Mouse (Mus musculus) cerebellum, adult 18-20 months (tissue): ENCODE data around the gene 1810010H24Rik.
"Not testable (repeated sequence)": the region's sequence is repeated elsewhere in the genome, so short reads cannot be mapped to it uniquely, and the experiment has no call there.

Experiments
- DNase-seq, 2 experiments: peaks; one replicate each; pipeline ENCODE4 v3.0.0; 2021

Gene 1810010H24Rik

GRCm38 (mm10) chr11:107025411-107026321, at the start of gene 1810010H24Rik:
Gene 1810010H24Rik (plus strand): TSS chr11:107025681.
- peak; percentile 47 to 58 for DNase-seq

- no peak for DNase-seq
These were observed 49.3 kb upstream of the 1810010H24Rik start for GRCm38 (mm10) chr11:106976194-106976593.

GRCm38 (mm10) chr11:106980455-106980854, 45.0 kb upstream of the 1810010H24Rik start:
- peak; percentile 63 to 66 for DNase-seq

- DNase-seq = peak in 1 of 2 experiments; percentile 12
These were observed 43.7 kb upstream of the 1810010H24Rik start for GRCm38 (mm10) chr11:106981787-106982186.

- no peak for DNase-seq
These were observed 43.1 kb upstream of the 1810010H24Rik start for GRCm38 (mm10) chr11:106982351-106982750.

- DNase-seq = not testable (repeated sequence)
These were observed 39.4 kb upstream of the 1810010H24Rik start for GRCm38 (mm10) chr11:106985979-106986604.

- DNase-seq = no peak
These were observed 38.1 kb upstream of the 1810010H24Rik start for GRCm38 (mm10) chr11:106987384-106987783.

GRCm38 (mm10) chr11:106994246-106995085, 31.0 kb upstream of the 1810010H24Rik start:
- DNase-seq = no peak

- not testable (repeated sequence) for DNase-seq
These were observed 29.0 kb upstream of the 1810010H24Rik start for GRCm38 (mm10) chr11:106996492-106996891.

- DNase-seq = no peak
These were observed 27.5 kb upstream of the 1810010H24Rik start for GRCm38 (mm10) chr11:106997976-106998375.

- DNase-seq = peak; percentile 19 to 24
These were observed 26.8 kb upstream of the 1810010H24Rik start for GRCm38 (mm10) chr11:106998651-106999150.

- DNase-seq = peak; percentile 88
These were observed 26.1 kb upstream of the 1810010H24Rik start, which contains the start of gene Kpna2 for GRCm38 (mm10) chr11:106999151-106999948. Gene Kpna2 (minus strand): TSS chr11:106999541.

- DNase-seq = no peak
These were observed 25.4 kb upstream of the 1810010H24Rik start for GRCm38 (mm10) chr11:106999949-107000513.

GRCm38 (mm10) chr11:107001760-107002675, 23.5 kb upstream of the 1810010H24Rik start:
- DNase-seq = no peak

- DNase-seq = no peak
These were observed 19.9 kb upstream of the 1810010H24Rik start for GRCm38 (mm10) chr11:107005538-107005937.

GRCm38 (mm10) chr11:107010447-107010846, 15.0 kb upstream of the 1810010H24Rik start:
- DNase-seq = no peak

GRCm38 (mm10) chr11:107011171-107011570, 14.3 kb upstream of the 1810010H24Rik start:
- no peak for DNase-seq

- DNase-seq = no peak
These were observed 13.7 kb upstream of the 1810010H24Rik start for GRCm38 (mm10) chr11:107011669-107012323.

GRCm38 (mm10) chr11:107012324-107013017, 13.0 kb upstream of the 1810010H24Rik start:
- peak; percentile 97 to 100 for DNase-seq
